Mouse (Mus musculus): Measurements from ENCODE around the gene Gm17416. TPM values are rescaled to one million over a fixed set of nuclear protein-coding genes. Genes with fewer than 3 reads are reported as not detected.

Gm17416 gene
- total RNA-seq (2023): not detected

GRCm38 (mm10) chr2:152569038-152569437 lies at the start of gene Gm17416:
Gene Gm17416, plus strand, starts transcription at chr2:152569338.

DNA sequence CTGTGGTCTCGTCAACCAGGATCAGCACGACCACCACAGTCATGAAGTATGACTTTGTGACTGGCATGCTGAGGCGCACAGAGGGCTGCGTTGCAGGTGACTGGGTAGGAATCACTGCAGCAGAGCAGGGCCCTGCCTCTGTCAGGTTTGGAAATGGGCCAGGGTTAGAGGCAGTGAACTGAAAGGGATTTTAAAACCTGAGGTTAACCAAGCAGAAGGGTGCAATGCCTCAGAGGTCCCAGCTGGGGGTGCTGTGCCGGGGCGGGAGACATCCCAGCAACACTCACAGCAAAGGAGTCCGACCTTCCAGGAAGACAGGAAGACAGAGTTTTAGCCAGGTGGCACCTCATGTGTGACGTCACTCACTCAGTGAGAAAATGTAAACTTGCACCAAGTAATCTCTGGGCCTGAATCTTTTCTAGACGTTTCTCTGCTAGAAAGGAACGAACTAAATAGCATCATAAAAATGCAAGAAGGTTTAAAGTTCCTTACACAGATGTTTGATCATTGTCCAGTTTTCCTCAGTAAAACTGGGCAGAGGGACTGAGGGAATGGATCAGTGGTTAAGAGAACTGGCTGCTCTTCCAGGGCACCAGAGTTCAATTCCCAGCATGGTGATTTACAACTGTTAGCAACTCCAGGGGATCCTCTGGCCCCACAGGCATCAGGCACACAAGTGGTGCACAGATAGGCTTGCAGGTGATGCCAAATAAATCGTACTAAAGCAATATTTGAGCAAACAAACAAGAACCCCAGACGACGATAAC lies 29.0 kb upstream of the Gm17416 start, which contains the start of gene Defb29:
TSS of gene Defb29 (minus strand) at position 155 of the 767 bp plus-strand sequence.

DNA sequence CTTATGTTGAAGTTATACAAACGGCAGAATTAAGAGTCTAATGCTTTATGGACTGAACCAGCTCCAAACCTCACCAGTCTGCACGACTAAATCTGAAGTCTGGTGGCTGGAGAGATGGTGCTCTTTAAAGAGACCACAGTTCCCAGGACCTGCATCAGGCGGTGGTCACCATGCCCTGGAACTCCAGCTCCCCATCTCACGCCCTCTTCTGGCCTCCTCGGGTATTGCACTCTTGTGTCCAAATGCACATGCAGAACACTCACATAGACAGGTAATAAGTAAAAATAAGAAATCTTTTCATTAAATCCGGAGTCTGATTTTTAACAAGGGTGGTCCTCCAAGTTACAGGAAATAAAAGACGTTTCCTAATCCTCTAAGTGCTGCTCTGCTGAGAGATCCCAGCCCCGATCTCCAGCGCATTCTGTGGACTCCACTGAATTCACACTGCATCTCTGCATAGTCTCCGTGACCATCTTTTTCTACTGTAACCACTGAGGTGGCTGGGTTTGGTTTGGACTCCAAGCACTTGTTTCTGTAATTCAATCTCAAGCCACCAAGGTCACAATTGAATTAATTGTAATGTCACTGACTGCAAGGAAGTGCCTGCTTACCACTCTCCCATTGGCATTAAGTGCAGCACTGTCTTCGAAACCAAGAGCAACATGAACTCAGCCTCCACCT lies 3.1 kb downstream of the Gm17416 start, which contains the start of gene Defb21:
TSS of gene Defb21 (plus strand) at position 631 of the 681 bp plus-strand sequence.

DNA sequence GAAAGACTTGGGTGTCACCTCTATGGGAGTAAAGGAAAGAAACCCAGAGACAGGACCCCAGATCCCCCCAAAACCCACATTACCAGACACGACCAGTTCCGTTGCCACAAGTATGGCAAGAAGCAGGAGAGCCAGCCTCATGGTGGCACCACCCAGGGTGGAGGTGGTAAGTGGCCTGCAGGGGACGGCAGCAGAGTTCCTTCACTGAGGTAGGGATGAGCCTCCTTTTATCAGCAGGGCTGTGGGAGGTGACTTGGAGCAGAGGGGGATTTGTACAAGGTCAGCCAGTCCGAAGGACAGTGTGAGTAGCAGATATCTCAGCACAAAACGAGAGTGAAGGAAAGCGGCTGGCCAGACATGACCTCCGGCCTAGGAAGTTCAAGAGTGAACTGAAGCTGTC lies 11.0 kb downstream of the Gm17416 start, which contains the start of gene Defb19:
TSS of gene Defb19 (minus strand) at position 206 of the 400 bp plus-strand sequence.

GRCm38 (mm10) chr2:152599299-152599698 lies 30.2 kb downstream of the Gm17416 start, which contains the start of gene Defb45:
Gene Defb45, minus strand, starts transcription at chr2:152599399.

GRCm38 (mm10) chr2:152604057-152604456 lies 34.9 kb downstream of the Gm17416 start, which contains the start of gene Defb36:
Gene Defb36, plus strand, starts transcription at chr2:152604327.

Other genes starting within 250 kb of the Gm17416 start
- 231 TPM for gene Rbck1, start 236.7 kb upstream of the Gm17416 start, total RNA-seq (2023)
- gene Trib3, start 225.3 kb upstream of the Gm17416 start, total RNA-seq (2023): 20.1 TPM
- gene Nrsn2, start 192.7 kb upstream of the Gm17416 start, total RNA-seq (2023): not detected
- 0.56 TPM for gene Sox12, start 171.3 kb upstream of the Gm17416 start, total RNA-seq (2023)
- 1.4 TPM for gene Zcchc3, start 154.3 kb upstream of the Gm17416 start, total RNA-seq (2023)
- not detected for gene 6820408C15Rik, start 153.8 kb upstream of the Gm17416 start, total RNA-seq (2023)
- gene Defb23, start 104.7 kb upstream of the Gm17416 start, total RNA-seq (2023): not detected
- not detected for gene Defb20, start 92.3 kb upstream of the Gm17416 start, total RNA-seq (2023)
- not detected for gene Defb22, start 79.2 kb upstream of the Gm17416 start, total RNA-seq (2023)
- gene Defb26, start 57.6 kb upstream of the Gm17416 start, total RNA-seq (2023): not detected
- not detected for gene Defb28, start 51.1 kb upstream of the Gm17416 start, total RNA-seq (2023)
- not detected for gene Defb29, start 29.2 kb upstream of the Gm17416 start, total RNA-seq (2023)
- not detected for gene Defb21, start 3.4 kb downstream of the Gm17416 start, total RNA-seq (2023)
- not detected for gene Defb19, start 11.0 kb downstream of the Gm17416 start, total RNA-seq (2023)
- gene Defb45, start 30.1 kb downstream of the Gm17416 start, total RNA-seq (2023): not detected
- not detected for gene Defb36, start 35.0 kb downstream of the Gm17416 start, total RNA-seq (2023)
- gene Defb25, start 53.7 kb downstream of the Gm17416 start, total RNA-seq (2023): not detected
- gene Rem1, start 57.6 kb downstream of the Gm17416 start, total RNA-seq (2023): 0.35 TPM
- gene H13, start 100.1 kb downstream of the Gm17416 start, total RNA-seq (2023): 137 TPM
- 24.8 TPM for gene Mcts2, start 117.7 kb downstream of the Gm17416 start, total RNA-seq (2023)
- 2.6 TPM for gene Id1, start 166.9 kb downstream of the Gm17416 start, total RNA-seq (2023)
- gene Cox4i2, start 184.8 kb downstream of the Gm17416 start, total RNA-seq (2023): not detected

Measured in CD4-positive naive resting alpha-beta T cell, adult 76 days (primary cell).